Mouse (Mus musculus) MEL (cell line): ENCODE measurements at regions not wholly inside any gene's neighbourhood (a gene's known extent, or its start where the extent isn't known, plus 50 kb on each side); places are given as distances from the start of the nearest gene placed in this dataset.
A peak's percentile ranks its signal among the peaks of the same experiment; 100 is the strongest.

ENCODE experiments used
- CTCF ChIP-seq, 3 experiments: IDR thresholded peaks in 2 of 3; conservative IDR thresholded peaks in 1 of 3; 2 replicates each; pipeline ENCODE4 v1.5.1; 2011 to 2012; ENCODE audit warnings: low read length in 3 of 3, low read depth in 2 of 3, mild to moderate bottlenecking in 2 of 3, improper control_type of control experiment in 1 of 3, inconsistent platforms in 1 of 3, mixed read lengths in 1 of 3, moderate library complexity in 1 of 3; ENCODE audit not compliant: control insufficient read depth in 1 of 3, insufficient read depth in 1 of 3, poor library complexity in 1 of 3, severe bottlenecking in 1 of 3
- E2F4 ChIP-seq: IDR thresholded peaks from 2 replicates; pipeline ENCODE4 v1.6.1; 2011; ENCODE audit warnings: low read depth, low read length, improper control_type of control experiment, borderline replicate concordance
- ELF1 ChIP-seq: IDR thresholded peaks from 2 replicates; pipeline ENCODE4 v1.6.1; 2014; ENCODE audit warnings: low read depth, mild to moderate bottlenecking, inconsistent platforms, low read length, improper control_type of control experiment, moderate library complexity
- EP300 ChIP-seq, 2 experiments: IDR thresholded peaks; 2 replicates each; pipeline ENCODE4 v1.6.1; 2011; ENCODE audit warnings: improper control_type of control experiment in 2 of 2, low read length in 2 of 2, low read depth in 1 of 2, mild to moderate bottlenecking in 1 of 2
- ETS1 ChIP-seq: IDR thresholded peaks from 2 replicates; pipeline ENCODE4 v1.6.1; 2012; ENCODE audit warnings: low read depth, mild to moderate bottlenecking, inconsistent platforms, low read length, improper control_type of control experiment, moderate library complexity
- GATA1 ChIP-seq: IDR thresholded peaks from 2 replicates; pipeline ENCODE4 v1.6.1; 2011; ENCODE audit warnings: low read depth, low read length, improper control_type of control experiment
- MAFK ChIP-seq: IDR thresholded peaks from 2 replicates; pipeline ENCODE4 v1.6.1; 2011; ENCODE audit warnings: low read depth, mild to moderate bottlenecking, low read length, improper control_type of control experiment, borderline replicate concordance
- NRF1 ChIP-seq: IDR thresholded peaks from 2 replicates; pipeline ENCODE4 v1.6.1; 2014; ENCODE audit warnings: low read depth, mild to moderate bottlenecking, inconsistent platforms, low read length, improper control_type of control experiment, moderate library complexity; ENCODE audit not compliant: poor library complexity, insufficient read depth, severe bottlenecking
- POLR2A ChIP-seq, 2 experiments: IDR thresholded peaks; 2 replicates each; pipeline ENCODE4 v1.6.1; 2011 to 2012; ENCODE audit warnings: low read length in 2 of 2, mild to moderate bottlenecking in 2 of 2, control low read depth in 1 of 2, improper control_type of control experiment in 1 of 2, low read depth in 1 of 2, moderate library complexity in 1 of 2; ENCODE audit not compliant: control insufficient read depth in 1 of 2, insufficient read depth in 1 of 2, poor library complexity in 1 of 2
- POLR2AphosphoS5 ChIP-seq: IDR thresholded peaks from 2 replicates; pipeline ENCODE4 v1.6.1; 2012; ENCODE audit warnings: low read depth, borderline replicate concordance, mild to moderate bottlenecking, inconsistent platforms, low read length, moderate library complexity, mixed read lengths
- SIN3A ChIP-seq: IDR thresholded peaks from 2 replicates; pipeline ENCODE4 v1.6.1; 2012; ENCODE audit warnings: low read length, improper control_type of control experiment, inconsistent platforms
- TCF12 ChIP-seq: IDR thresholded peaks from 2 replicates; pipeline ENCODE4 v1.6.1; 2014; ENCODE audit warnings: low read depth, mild to moderate bottlenecking, inconsistent platforms, low read length, improper control_type of control experiment, moderate library complexity
- USF1 ChIP-seq: IDR thresholded peaks from 2 replicates; pipeline ENCODE4 v1.6.1; 2014; ENCODE audit warnings: low read depth, mild to moderate bottlenecking, inconsistent platforms, low read length, improper control_type of control experiment, moderate library complexity
- ZKSCAN1 ChIP-seq: IDR thresholded peaks from 2 replicates; pipeline ENCODE4 v1.6.1; 2012; ENCODE audit warnings: low read depth, mild to moderate bottlenecking, inconsistent platforms, low read length, improper control_type of control experiment, moderate library complexity

GRCm38 (mm10) chr17:40372747-40373146, 53.7 kb upstream of the Crisp1 start:
- TF ChIP-seq POLR2A (IDR thresholded peaks at IDR 0.05; ENCODE audit: control insufficient read depth in 1 of 2, insufficient read depth in 1 of 2, low read depth in 1 of 2, low read length in 2 of 2, poor library complexity in 1 of 2) (no peak), POLR2AphosphoS5 (no peak), CTCF (IDR thresholded peaks at IDR 0.05 in 2 of 3, conservative IDR thresholded peaks at IDR 0.05 in 1 of 3; ENCODE audit: control insufficient read depth in 1 of 3, insufficient read depth in 1 of 3, low read depth in 2 of 3, low read length in 3 of 3, poor library complexity in 1 of 3, severe bottlenecking in 1 of 3) (no peak), ZKSCAN1 (no peak), ELF1 (no peak), EP300 (IDR thresholded peaks at IDR 0.05; ENCODE audit: low read depth in 1 of 2, low read length in 2 of 2) (peak; percentile 59 to 90), E2F4 (no peak), NRF1 (no peak), TCF12 (peak; percentile 53; the same call in 1 of the 2 replicates), MAFK (0 out of 2 replicates have a peak, but pooled peaks have one; percentile 17), GATA1 (0 out of 2 replicates have a peak, but pooled peaks have one; percentile 23), USF1 (no peak), SIN3A (no peak), ETS1 (no peak; the same call in 1 of the 2 replicates)
